Mouse (Mus musculus): ENCODE results near the gene Ndufa7. TPM values are rescaled to one million over a fixed set of nuclear protein-coding genes. Genes with fewer than 3 reads are reported as not detected.
"Not testable (repeated sequence)": the region's sequence is repeated elsewhere in the genome, so short reads cannot be mapped to it uniquely, and the experiment has no call there.

Ndufa7 gene
- total RNA-seq, 4 experiments from 2014 or later: 371 to 504 (median 430) TPM

DNA sequence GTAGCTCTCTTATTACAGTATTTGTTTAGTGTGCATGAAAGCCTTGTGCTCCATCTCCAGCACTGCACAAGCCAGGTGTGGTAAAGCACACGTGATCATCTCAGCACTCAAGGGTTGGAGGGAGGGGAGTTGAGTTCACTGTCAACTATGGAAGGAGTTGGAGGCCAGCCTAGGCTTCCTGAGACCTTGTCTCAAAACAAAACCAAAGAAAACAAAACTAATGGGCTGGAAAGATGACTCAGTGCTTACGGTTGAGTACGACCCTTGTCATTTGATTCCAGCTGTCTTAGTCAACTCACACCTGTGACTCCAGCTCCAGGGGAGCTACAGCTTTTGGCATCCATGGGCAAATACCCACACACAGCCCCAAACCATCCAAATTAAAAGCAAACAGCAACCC, 11.9 kb upstream of the Ndufa7 start:
- DNase-seq: no peak

DNA sequence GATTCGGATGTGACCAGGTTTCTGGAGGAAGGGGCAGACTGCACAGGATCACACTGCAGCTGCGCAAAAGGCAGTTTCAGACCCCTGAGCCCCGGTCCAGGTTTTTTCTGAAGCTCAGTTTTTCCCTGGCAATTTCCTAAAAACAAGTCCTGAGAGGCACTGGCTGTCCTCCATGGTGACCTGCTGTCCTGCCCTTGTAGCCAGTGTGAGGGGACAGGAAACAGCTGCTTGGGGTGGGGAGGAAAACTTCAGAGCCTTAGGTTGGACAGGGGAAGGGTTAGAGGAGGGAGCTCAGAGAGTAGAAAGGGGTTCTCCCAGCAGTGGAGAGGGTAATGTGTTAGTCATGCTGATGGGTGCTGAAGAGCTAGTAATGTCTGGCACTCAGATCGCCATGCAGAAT, 11.4 kb upstream of the Ndufa7 start:
- DNase-seq: no peak

DNA sequence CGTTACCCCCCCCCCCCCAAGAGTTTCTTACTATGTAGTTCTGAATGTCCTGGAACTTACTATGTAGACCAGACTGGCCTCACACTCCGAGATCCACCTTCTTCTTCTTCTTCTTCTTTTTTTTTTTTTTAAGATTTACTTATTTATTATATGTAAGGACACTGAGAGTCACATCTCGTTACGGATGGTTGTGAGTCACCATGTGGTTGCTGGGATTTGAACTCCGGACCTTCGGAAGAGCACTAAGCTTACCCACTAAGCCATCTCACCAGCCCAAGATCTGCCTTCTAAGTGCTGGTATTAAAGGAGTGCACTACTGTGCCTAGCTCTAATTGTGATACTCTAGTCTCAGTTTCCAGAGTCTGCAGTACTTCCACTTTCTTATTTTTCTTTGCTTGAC, 9.0 kb upstream of the Ndufa7 start:
- no peak for DNase-seq

- DNase-seq: no peak
Observed at GRCm38 (mm10) chr17:33816612-33817011, 7.8 kb upstream of the Ndufa7 start.

GRCm38 (mm10) chr17:33817184-33817968, 7.0 kb upstream of the Ndufa7 start:
- DNase-seq: peak; percentile 88

- DNase-seq: no peak
Observed at GRCm38 (mm10) chr17:33817969-33818643, 6.3 kb upstream of the Ndufa7 start.

- no peak for DNase-seq
Observed at GRCm38 (mm10) chr17:33822436-33822959, 1.9 kb upstream of the Ndufa7 start.

DNA sequence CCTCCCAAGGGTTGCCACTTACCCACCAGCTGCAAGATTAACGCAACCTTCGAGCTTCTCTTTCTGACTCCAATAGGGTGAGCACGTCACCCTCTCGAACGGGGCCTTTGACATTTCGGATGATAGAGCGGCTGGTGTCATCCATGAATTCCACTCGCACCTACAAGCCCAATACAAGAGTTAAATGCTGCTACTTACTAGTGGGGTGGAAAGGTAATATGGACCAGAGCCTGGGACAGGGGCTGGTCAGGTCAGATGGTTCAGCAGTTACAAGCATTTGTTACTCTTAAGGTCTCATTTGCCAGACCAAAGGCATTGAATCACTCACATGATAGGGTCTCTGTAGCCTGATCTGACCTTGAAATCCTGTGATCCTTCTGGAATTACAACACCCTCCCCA, 1.2 kb upstream of the Ndufa7 start:
- DNase-seq: not testable (repeated sequence)

- DNase-seq: not testable (repeated sequence)
Observed at GRCm38 (mm10) chr17:33824997-33825330, 592 bp downstream of the Ndufa7 start.

- DNase-seq: no peak
Observed at GRCm38 (mm10) chr17:33825462-33825861, 1.1 kb downstream of the Ndufa7 start.

DNA sequence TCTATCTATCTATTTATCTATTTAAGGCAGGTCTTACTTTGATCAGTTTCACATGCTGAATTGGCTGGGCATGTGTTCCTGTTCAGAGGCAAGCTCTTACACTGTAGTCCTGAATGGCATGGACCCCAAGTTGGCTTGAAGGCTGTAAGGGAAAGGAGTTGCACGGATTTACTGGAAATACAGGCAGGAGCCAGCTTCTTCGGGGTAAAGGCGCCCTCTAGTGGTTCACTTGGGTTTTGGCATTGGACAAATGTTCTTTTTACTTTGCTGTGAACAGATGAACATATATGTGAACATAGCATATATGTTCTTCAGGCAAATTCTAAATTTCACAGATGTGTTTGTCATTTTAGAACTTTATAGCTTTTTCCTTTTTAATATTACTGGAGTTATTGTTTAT, 2.5 kb downstream of the Ndufa7 start:
- DNase-seq: no peak

- DNase-seq: peak; percentile 91
Observed at GRCm38 (mm10) chr17:33828892-33829291, 4.5 kb downstream of the Ndufa7 start.

DNA sequence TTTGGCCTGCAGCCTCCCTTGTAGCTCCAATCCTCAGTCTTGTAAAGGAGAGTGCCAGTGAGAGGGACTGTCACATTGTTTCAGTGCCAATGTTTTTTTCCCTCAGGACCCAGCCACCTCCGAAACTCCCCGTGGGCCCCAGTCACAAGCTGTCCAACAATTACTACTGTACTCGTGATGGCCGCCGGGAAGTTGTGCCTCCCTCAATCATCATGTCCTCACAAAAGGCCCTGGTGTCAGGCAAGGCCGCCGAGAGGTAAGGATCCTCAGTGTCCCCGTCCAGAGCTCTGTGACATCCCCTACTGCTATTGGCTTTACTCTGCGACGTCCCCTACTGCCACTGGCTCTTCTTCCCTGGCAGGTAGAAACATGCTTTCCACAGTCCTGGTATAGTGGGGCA, 5.2 kb downstream of the Ndufa7 start:
- no peak for DNase-seq

DNA sequence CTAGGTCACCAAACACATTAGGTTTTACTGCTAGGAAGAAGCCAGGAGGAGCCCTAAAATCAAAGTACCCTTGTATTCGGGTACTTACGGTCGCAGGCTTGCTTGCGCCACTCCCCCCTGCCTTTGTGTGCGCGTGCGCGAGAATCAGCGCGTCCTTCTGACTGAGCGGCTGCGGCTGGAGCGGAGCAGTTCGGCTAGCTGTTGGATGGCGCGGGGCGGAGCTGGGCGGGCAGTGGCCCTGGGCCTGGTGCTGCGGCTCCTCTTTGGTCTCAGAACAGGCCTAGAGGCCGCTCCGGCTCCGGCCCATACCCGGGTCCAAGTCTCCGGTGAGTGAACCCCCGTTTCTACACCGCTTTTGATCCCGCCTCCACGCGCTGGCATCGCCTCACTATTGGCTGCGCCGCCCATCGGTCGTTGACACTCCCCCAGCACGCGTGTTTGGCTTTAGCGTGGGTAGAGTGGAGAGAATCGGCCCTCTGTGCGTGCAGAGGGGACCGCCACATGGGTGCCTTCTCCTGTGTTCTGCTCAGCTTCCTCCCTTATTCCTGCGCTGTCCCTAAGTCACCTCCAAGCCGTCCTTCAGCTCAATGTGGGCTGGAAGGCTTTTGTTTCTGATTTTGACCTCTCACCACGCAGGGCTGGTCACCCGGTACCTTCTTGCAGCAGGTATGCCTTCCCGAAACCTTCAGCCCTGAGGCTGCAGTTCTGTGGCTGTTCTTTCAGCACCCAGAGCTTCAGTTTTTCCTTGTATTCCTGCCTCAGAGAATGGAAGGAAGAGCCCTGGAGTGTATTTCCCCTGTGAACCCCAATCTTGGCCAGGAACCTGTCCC, 18.8 kb downstream of the Ndufa7 start, which contains the start of gene Cd320:
TSS of gene Cd320 (plus strand) at position 126 of the 830 bp plus-strand sequence.
- peak; percentile 90 for DNase-seq

- DNase-seq: no peak
Observed at GRCm38 (mm10) chr17:33844196-33844595, 19.8 kb downstream of the Ndufa7 start.

DNA sequence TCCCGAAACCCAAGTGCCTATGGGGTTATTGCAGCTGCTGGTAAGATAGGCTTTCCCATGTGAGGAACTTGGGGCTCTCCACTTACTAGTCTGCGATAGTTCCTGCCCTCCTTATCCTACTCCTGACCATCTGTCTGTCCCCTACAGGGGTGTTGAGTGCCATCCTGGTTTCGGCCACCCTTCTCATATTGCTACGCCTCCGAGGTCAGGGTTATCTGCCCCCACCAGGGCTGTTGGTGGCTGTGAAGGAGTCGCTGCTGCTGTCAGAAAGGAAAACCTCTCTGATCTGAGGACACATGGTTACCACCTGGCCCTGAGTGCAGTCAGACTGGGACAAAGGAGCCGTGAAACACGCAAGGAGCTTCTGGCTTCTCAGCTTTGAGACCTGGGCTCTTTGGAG, 23.8 kb downstream of the Ndufa7 start:
- no peak for DNase-seq

DNA sequence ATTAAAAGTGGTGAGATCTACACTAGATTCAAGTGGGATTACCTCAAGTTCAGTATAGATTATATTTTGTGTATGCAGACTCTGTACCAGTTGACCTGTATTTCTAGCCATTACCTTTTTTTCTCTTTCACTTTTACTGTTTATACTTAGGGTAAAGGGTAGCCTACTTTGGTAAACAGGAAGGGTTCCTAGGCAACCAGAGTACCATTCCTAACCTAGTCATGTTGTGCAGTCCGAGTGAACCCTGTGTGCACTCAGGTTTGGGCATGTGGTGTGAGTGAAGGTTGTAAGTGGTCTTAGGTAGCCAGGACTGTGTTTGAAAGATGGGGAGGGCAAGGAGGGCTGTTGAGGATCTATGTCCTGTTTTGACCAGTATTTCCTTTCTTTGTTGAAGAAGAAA, 27.0 kb downstream of the Ndufa7 start:
- DNase-seq: no peak

GRCm38 (mm10) chr17:33857816-33858215, 33.4 kb downstream of the Ndufa7 start:
- no peak for DNase-seq

DNA sequence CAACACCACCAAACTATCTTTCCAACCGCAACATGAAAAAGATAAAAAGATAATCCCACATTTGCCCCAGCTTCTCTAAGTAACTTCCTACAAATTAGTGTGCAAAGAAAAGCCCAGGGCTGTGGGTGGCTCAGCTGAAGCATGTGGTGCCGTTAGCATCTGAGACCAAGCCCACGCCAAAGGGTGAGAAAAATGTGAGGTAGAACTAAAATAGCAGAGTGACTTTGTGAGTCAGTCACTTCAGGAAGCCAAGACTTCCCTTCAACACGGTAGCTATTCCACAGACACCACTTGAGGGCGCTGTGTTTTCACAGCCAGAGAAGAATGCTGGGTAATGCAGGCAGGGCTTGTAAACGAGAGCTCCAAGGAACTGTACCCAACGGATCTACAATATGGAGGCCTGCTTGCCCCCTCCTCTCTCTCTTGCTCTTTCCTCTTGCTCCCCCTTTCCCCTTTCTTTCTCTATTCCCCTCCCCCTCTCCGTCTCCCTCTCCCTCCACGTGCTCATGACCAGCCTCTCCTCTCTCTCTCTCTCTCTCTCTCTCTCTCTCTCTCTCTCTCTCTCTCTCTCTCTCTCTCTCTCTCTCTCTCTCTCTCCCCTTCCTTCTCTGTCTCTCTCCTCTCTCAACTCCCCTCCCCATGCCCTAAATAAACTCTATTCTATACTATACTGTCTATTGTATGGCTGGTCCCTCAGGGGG, 41.1 kb downstream of the Ndufa7 start:
- peak; percentile 40 for DNase-seq

DNA sequence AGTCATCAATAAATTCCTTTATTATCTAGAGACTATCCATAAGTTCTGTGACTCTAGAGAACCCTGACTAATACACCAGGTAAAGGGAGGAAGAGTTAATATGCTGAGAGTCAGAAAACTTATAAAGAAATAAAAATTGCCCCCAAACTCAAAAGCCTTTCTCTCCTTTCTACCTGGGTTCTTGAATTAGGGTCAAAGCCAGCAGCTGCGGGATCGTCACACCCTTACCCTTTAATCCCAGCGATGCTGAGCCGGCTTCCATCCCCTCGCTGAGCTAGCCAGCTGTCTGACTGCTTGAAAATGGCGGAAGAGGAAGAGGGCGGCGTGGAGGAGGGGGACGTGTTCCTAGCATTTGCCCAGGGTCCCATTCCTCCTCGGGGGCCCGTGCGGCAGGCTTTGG, 49.2 kb downstream of the Ndufa7 start, which contains the start of gene Gm7029:
TSS of gene Gm7029 (plus strand) at position 301 of the 400 bp plus-strand sequence.
- DNase-seq: not testable (repeated sequence)

DNA sequence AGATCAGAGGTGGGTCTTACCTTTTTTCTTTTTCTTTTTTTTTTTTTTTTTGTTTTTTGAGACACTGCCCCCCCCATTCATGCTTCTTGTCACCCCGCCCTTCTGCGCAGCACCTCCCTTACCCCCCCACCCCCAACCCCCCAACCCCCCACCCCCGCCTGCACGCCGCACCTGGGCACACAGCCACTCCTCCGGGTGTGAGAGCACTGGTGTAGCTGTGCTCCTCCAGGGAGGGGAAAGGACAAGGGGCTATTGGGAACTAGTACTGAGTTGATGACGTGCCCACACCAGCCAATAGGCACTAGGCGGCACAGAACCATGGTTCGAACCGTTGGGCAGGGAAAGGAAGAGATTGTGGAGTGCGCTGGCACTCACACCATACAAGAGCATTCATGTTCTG, 50.0 kb downstream of the Ndufa7 start:
- no peak for DNase-seq

DNA sequence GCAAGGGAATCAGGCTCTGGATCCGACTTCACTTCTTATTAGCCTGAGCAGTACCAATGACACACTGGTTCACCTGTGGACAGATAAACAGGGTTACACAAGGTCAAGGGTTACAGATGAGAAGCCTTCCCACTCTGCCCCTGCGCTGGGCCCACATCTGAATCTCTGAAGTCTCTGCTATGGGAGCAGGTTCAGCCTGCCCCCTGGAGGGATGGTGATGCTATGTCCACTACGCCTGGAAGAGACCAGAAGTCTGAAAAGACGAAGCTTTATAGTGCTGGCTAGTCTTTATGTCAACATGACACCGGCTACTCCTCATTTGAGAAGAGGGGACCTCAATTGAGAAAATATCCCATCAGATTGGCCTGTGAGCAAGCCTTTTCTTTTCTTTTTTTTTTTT, 51.4 kb downstream of the Ndufa7 start:
- not testable (repeated sequence) for DNase-seq

Data from adrenal gland, adult 8-10 months (tissue).